Mouse (Mus musculus): ENCODE results near the gene Gabbr2. TPM values are rescaled to one million over a fixed set of nuclear protein-coding genes. Genes with fewer than 3 reads are reported as not detected.

Gabbr2 gene
- polyA plus RNA-seq, 1 experiment from 2014 or later, result 4.0 TPM

DNA sequence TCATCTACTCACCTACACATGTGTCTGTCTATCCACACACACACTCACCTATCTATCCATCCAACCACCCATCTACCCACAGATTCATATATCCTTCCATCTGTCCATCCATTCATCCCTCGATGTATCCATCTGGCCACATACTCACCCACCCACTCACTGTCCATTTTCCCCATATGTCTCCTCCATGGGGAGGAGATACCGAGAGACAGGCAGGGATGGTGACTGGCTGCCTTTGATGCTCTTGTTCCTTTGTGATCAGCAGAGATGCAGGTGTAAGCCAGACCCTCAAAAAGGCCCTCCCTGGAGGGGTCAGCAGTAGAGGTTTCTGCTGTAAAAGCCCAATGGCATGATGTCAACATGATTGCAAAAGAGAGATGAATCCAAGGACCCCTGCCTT is 221.0 kb downstream of the Gabbr2 start:
- Histone ChIP-seq H3K4me1 (replicated peaks) (peaks cover 16% of the 10 kb centered on the region; the same call in 1 of the 2 replicates), H3K9ac (no peak overlapping the region), H3K27me3 (no peaks in the 10 kb centered on the region), H3K36me3 (no peaks in the 10 kb centered on the region), H3K27ac (peak overlapping the region; percentile 5; the same call in 1 of the 2 replicates), H3K9me3 (no peaks in the 10 kb centered on the region), H3K4me3 (no peak overlapping the region), H3K4me2 (no peak overlapping the region)
- WGBS, result 86% methylated on average over 2 of the region's 2 CpGs
- ATAC-seq (ENCODE audit: low FRiP score), result no peak

DNA sequence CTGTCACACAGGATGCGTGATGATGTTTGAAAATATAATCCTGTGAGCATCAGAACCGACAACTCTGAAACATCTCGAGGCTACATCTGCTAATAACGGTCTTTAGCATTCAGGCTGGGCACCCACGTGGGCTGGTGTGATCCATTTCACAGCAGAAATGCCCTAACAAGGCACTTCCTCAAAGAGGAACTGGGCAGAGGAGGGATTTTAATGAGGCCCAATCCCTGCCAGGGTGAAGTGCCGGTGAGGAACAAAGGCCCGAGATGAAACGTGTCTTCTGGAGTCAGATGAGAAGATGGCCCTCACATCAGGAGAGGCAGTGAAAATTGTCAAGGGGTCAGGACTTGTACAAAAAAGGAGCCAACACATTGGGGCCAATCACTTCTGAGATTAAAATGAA is 221.6 kb downstream of the Gabbr2 start:
- H3K4me1 ChIP-seq (replicated peaks), result peaks cover 16% of the 10 kb centered on the region; the same call in 1 of the 2 replicates
- no peaks in the 10 kb centered on the region for H3K9me3 ChIP-seq
- no peak overlapping the region for H3K4me3 ChIP-seq
- no peak for ATAC-seq (ENCODE audit: low FRiP score)
- no peak overlapping the region for H3K4me2 ChIP-seq
- no peak overlapping the region for H3K9ac ChIP-seq
- no peaks in the 10 kb centered on the region for H3K36me3 ChIP-seq
- no peak overlapping the region for H3K27ac ChIP-seq
- WGBS, result 88% methylated on average over 8 of the region's 8 CpGs
- H3K27me3 ChIP-seq, result no peaks in the 10 kb centered on the region

DNA sequence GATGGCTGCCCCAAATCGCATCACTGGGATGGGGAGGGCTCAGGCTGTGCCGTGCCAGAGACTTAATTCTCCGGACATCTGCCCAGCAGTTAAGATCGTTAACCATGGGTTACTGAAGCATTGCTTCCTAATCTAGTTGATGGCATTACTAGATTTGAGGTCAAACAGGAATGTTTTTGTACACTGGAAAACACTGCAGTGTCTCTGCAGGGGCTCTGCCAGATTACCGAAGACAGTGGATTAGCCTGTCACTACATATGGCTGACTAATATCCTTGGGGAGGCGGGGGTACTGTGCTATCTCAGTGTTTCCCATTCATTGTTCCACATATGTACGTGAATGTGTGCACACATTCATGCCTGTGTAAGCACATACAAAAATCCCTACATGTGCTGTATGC is 225.3 kb downstream of the Gabbr2 start:
- H3K4me3 ChIP-seq, result no peak overlapping the region
- H3K27me3 ChIP-seq, result no peaks in the 10 kb centered on the region
- ATAC-seq (ENCODE audit: low FRiP score), result no peak
- H3K36me3 ChIP-seq, result no peaks in the 10 kb centered on the region
- no peak overlapping the region for H3K9ac ChIP-seq
- WGBS, result 65% methylated on average over 7 of the region's 7 CpGs
- no peak overlapping the region for H3K27ac ChIP-seq
- peaks cover 5% of the 10 kb centered on the region; the same call in 1 of the 2 replicates for H3K4me1 ChIP-seq (replicated peaks)
- no peaks in the 10 kb centered on the region for H3K9me3 ChIP-seq
- H3K4me2 ChIP-seq, result no peak overlapping the region

DNA sequence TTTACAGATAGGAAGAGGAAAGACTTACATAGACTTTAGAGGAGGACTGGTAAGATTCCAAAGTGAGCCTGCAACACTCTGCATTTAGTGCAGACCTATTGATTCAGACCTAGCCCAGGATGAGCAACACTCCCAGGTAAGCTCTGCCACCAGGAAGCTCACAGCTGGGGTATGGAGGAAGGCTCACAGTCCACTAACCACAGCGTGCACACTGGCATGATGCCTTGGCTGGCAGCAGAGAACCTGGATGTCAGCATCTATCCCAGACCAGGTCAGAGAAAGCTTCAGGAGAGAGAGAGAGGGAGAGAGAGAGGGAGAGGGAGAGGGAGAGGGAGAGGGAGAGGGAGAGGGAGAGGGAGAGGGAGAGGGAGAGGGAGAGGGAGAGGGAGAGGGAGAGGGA is 231.8 kb downstream of the Gabbr2 start:
- Histone ChIP-seq H3K36me3 (no peaks in the 10 kb centered on the region), H3K27ac (no peak overlapping the region), H3K4me2 (no peak overlapping the region), H3K4me3 (no peak overlapping the region), H3K9me3 (no peaks in the 10 kb centered on the region), H3K9ac (no peak overlapping the region), H3K27me3 (no peaks in the 10 kb centered on the region), H3K4me1 (replicated peaks) (peaks cover 3% of the 10 kb centered on the region)
- WGBS, result 74% methylated on average over 1 of the region's 1 CpGs
- no peak for ATAC-seq (ENCODE audit: low FRiP score)

DNA sequence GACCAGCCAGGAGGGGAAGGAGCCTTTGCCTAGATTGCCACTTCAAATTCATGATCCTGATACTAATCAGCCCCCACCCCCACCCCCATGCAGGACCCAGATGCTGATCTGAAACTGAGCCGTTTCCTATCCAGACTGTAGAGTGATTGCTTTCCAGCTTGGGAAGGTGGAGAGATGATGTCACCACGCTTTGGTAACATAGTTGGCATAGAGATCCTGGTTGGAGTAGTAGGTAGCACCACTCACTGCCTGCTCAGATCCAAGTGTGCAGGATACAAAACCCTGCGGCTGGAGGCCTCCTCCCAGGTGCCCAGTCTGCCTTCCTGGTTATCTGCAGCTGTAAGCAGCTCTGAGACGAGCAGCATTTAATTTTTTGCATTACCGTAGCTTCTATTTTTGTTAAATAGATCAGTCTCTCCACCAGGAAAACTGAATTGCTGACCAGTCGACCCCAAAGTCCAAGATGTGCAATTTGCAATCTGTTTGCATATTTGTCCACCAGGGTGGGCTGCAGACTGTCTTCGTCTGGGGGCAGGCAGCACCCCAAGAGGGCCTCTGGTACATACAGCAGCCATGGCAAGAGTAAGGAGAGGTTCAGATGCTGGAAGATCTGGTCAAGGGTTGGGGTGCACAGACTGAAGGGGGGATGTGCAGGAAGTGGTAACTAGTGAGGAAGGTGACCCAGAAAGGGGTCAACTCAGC is 233.2 kb downstream of the Gabbr2 start:
- Histone ChIP-seq H3K9me3 (no peaks in the 10 kb centered on the region), H3K4me1 (replicated peaks) (peaks cover 15% of the 10 kb centered on the region), H3K4me2 (no peak overlapping the region), H3K9ac (no peak overlapping the region), H3K27me3 (no peaks in the 10 kb centered on the region), H3K27ac (no peak overlapping the region), H3K4me3 (no peak overlapping the region), H3K36me3 (no peaks in the 10 kb centered on the region)
- 83% methylated on average over 7 of the region's 7 CpGs for WGBS
- ATAC-seq (ENCODE audit: low FRiP score), result no peak

DNA sequence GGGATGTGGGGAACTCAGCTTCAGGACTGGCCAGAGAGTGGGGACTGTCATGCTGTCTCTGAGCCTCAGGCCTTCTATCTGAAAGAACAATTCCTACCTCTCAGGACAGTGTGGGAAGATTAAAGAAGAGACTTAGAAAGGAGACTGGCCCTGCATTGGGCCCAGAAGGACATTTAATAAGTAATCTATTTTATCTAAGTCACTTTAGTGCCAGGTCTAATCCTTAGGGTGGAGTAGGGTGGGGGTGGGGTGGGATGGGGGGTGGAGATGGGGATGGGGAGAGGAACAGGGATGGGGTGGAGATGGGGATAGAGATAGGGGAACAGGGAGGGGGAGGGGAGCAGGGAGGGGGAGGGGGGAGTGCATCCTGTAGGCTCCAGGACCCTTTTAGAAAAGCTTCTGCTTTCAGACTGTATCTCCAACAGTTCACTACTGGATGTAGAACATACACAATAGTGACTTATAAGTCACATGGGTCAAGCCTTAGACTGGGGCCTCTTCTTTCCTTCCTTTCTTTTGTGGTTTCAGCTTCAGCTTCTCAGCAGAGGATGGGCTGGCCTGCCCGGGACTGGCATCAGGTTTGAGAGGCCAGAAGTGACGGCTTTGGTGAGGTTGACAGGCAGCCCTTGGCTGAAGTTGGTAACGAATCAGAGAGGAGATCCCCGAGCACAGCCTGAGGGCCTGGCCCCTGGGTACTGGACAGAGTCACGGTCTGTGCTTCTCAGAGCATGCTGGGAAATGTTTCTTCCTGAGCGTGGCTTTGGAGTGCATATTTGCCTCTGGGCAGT is 237.1 kb downstream of the Gabbr2 start:
- Histone ChIP-seq H3K4me2 (no peak overlapping the region), H3K4me3 (no peak overlapping the region), H3K36me3 (no peaks in the 10 kb centered on the region), H3K4me1 (replicated peaks) (peaks cover 18% of the 10 kb centered on the region), H3K9me3 (no peaks in the 10 kb centered on the region), H3K9ac (no peak overlapping the region), H3K27ac (no peak overlapping the region), H3K27me3 (no peaks in the 10 kb centered on the region)
- ATAC-seq (ENCODE audit: low FRiP score), result 0 out of 2 replicates have a peak, but pooled peaks have one; percentile 38
- 29% methylated on average over 6 of the region's 6 CpGs for WGBS

DNA sequence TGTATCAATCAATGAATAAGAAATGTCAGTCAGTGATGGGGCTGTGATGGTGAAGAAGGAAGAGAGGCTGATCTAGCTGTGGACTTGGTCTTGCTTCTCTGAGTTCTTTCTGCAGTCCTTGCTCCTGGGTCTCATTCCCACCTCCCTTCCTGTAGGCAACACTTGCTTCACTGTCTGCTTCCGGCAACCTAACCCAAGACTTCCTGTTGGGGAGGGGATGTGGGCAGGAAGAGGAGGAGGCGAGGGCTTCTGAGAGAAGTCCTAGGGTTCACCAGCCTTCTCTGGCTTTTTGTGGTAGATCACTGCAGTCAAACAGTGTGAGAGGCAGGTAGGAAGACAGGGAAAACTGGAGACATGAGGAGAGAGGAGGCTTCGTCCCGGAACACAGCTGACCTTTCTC is 239.4 kb downstream of the Gabbr2 start:
- H3K27ac ChIP-seq, result no peak overlapping the region
- H3K4me2 ChIP-seq, result no peak overlapping the region
- no peaks in the 10 kb centered on the region for H3K36me3 ChIP-seq
- H3K9ac ChIP-seq, result no peak overlapping the region
- no peaks in the 10 kb centered on the region for H3K9me3 ChIP-seq
- H3K27me3 ChIP-seq, result no peaks in the 10 kb centered on the region
- peaks cover 28% of the 10 kb centered on the region for H3K4me1 ChIP-seq (replicated peaks)
- 85% methylated on average over 4 of the region's 4 CpGs for WGBS
- no peak for ATAC-seq (ENCODE audit: low FRiP score)
- H3K4me3 ChIP-seq, result no peak overlapping the region

DNA sequence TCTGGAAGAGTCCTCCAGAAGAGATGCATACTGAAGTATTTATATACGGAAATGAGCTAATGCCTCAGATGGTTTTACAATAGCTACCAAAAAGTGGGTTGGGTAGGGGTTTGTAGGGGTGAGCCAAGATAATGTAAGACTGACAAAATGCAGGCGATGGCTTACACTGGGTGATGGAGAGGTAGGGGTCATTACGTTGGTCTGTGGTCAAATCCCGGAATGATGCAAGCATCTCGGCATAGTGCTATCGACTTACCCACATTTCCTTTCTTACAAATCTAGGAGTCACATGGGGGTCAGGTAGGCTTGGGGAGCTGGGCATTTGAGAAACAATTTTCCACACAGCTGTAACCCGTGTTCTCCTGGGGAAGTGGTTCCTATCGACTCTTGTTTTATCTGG is 242.7 kb downstream of the Gabbr2 start:
- 87% methylated on average over 8 of the region's 8 CpGs for WGBS
- ATAC-seq (ENCODE audit: low FRiP score), result no peak

DNA sequence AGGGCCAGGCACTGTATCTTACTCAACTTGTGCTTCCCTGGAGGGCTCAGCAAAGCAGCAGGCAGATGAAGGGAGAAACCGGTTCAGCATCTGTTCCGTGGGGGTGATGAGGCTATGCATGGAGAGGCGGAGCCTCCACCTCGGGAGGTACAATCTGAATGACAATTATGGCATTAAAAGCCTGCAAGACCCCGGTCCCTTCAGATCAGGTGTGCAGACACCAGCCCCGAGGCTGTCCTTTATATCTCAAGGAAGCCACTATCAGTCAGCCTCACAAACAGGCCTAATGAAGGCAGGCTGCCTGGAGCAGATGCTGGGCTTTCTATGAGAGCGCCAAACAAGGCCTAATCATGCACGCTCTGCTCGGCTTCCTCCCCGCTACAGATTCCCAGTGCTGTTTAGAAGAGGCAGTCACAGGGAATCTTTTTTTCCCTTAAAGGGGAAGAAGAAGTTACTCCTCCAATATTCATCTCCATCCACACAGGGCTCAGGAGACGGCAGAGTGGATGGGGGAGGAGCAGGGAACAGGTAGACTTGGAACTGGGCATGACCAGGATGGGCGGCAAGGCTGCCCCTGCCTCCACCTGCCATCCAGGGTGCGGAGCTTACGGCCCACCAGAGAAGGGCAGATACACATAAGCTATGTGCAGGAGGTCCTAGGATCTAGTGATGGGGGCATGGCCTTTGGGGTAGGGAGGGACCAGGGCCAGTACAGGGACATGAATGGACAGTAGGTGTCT is 244.5 kb downstream of the Gabbr2 start:
- H3K4me1 ChIP-seq (replicated peaks), result peaks cover 39% of the 10 kb centered on the region
- no peak overlapping the region for H3K4me3 ChIP-seq
- H3K9ac ChIP-seq, result no peak overlapping the region
- H3K9me3 ChIP-seq, result no peaks in the 10 kb centered on the region
- H3K27ac ChIP-seq, result peak overlapping the region; percentile 80
- WGBS, result 29% methylated on average over 14 of the region's 14 CpGs
- no peak overlapping the region for H3K4me2 ChIP-seq
- no peaks in the 10 kb centered on the region for H3K27me3 ChIP-seq
- ATAC-seq (ENCODE audit: low FRiP score), result peak; percentile 40; the same call in 1 of the 2 replicates
- no peaks in the 10 kb centered on the region for H3K36me3 ChIP-seq

More for the DNA sequence above, 242.7 kb downstream of the Gabbr2 start:
- H3K27ac ChIP-seq, result 0 out of 2 replicates have a peak overlapping the region, but pooled peaks have one; percentile 0
- H3K9ac ChIP-seq, result no peak overlapping the region
- H3K9me3 ChIP-seq, result no peaks in the 10 kb centered on the region
- no peaks in the 10 kb centered on the region for H3K27me3 ChIP-seq
- no peaks in the 10 kb centered on the region for H3K36me3 ChIP-seq
- peaks cover 36% of the 10 kb centered on the region for H3K4me1 ChIP-seq (replicated peaks)
- no peak overlapping the region for H3K4me2 ChIP-seq
- no peak overlapping the region for H3K4me3 ChIP-seq

DNA sequence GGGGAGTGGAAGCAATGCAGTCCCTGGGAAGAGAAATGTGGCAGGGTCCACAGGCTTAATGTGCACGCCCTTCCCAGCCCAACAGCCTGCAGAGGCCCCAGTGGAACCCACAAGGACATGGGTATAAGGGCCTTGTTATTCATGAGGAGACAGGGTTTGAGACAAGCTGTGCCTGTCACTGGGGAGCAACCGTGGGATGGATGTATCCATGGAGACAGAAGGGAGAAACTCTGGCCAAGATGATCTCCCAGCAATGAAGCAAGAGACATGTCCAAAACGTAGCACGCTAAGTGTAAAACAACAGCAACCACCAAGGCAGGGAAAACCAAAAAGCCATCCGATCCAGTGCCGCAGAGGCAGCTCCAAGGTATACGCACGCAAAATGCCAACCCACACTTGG is 246.1 kb downstream of the Gabbr2 start:
- H3K9me3 ChIP-seq, result no peaks in the 10 kb centered on the region
- no peak for ATAC-seq (ENCODE audit: low FRiP score)
- H3K9ac ChIP-seq, result no peak overlapping the region
- 83% methylated on average over 8 of the region's 8 CpGs for WGBS
- H3K27me3 ChIP-seq, result 0 out of 2 replicates have a peak, but pooled peaks cover 4% of the 10 kb centered on the region
- peaks cover 42% of the 10 kb centered on the region for H3K4me1 ChIP-seq (replicated peaks)
- H3K27ac ChIP-seq, result no peak overlapping the region
- H3K4me2 ChIP-seq, result no peak overlapping the region
- H3K36me3 ChIP-seq, result no peaks in the 10 kb centered on the region
- no peak overlapping the region for H3K4me3 ChIP-seq

DNA sequence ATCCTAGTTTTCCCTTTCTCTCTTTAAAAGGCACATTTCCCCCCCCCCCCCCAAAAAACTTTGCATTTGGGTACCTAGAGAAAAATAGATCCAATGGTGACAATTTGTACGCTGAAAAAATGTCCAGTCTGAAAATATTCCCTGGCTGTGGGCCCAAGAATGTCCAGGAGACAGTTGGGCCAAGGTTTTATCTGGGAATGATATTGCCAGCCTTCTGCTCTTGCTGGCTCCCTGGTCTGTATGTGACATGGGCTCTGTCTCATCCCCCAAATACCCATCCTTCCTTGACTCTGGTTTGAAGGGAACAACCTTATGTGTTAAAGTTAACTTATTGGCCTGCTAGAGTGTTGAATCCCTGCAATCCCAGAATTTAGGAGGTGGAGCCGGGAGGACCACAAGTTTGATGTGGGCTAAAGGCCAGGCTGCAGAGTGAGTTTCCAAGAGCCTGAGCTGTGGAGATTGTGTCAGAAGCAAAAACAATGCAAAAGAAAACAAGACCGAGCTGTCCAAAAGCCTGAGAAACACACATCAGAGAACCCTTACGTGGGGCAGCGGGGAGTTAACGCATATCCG is 247.0 kb downstream of the Gabbr2 start:
- H3K4me3 ChIP-seq, result no peak overlapping the region
- H3K9me3 ChIP-seq, result no peaks in the 10 kb centered on the region
- no peak overlapping the region for H3K4me2 ChIP-seq
- H3K36me3 ChIP-seq, result no peaks in the 10 kb centered on the region
- peaks cover 42% of the 10 kb centered on the region for H3K4me1 ChIP-seq (replicated peaks)
- ATAC-seq (ENCODE audit: low FRiP score), result no peak
- no peak overlapping the region for H3K27ac ChIP-seq
- H3K9ac ChIP-seq, result no peak overlapping the region
- H3K27me3 ChIP-seq, result 0 out of 2 replicates have a peak, but pooled peaks cover 4% of the 10 kb centered on the region
- WGBS, result 76% methylated on average over 7 of the region's 7 CpGs

DNA sequence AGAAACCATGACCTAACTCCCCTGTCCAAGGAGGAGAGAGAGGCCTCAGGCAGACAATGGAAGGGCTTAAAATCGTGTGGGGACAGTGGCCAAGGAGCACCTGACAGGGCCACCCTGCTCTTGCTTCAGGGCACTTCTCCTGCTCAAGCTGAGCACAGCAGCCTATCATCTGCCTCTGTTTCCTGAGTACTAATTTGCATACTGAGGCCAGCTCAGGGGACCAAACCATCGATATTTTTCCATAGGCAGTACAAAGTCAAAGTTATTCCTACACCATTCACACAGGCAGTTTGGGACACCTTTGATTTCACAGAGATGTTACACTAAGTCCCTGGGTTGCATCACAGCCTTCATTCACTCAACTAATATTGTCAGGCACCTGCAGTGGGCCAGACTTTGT is 249.1 kb downstream of the Gabbr2 start:
- Histone ChIP-seq H3K4me1 (replicated peaks) (peaks cover 43% of the 10 kb centered on the region), H3K9me3 (no peaks in the 10 kb centered on the region), H3K36me3 (no peaks in the 10 kb centered on the region), H3K27ac (peak overlapping the region; percentile 36), H3K4me3 (no peak overlapping the region), H3K9ac (0 out of 2 replicates have a peak overlapping the region, but pooled peaks have one; percentile 9), H3K4me2 (no peak overlapping the region), H3K27me3 (0 out of 2 replicates have a peak, but pooled peaks cover 7% of the 10 kb centered on the region)
- 15% methylated on average over 2 of the region's 2 CpGs for WGBS
- ATAC-seq (ENCODE audit: low FRiP score), result no peak
